Mouse (Mus musculus): ENCODE measurements around the gene Trappc6a.

The Trappc6a gene

DNA sequence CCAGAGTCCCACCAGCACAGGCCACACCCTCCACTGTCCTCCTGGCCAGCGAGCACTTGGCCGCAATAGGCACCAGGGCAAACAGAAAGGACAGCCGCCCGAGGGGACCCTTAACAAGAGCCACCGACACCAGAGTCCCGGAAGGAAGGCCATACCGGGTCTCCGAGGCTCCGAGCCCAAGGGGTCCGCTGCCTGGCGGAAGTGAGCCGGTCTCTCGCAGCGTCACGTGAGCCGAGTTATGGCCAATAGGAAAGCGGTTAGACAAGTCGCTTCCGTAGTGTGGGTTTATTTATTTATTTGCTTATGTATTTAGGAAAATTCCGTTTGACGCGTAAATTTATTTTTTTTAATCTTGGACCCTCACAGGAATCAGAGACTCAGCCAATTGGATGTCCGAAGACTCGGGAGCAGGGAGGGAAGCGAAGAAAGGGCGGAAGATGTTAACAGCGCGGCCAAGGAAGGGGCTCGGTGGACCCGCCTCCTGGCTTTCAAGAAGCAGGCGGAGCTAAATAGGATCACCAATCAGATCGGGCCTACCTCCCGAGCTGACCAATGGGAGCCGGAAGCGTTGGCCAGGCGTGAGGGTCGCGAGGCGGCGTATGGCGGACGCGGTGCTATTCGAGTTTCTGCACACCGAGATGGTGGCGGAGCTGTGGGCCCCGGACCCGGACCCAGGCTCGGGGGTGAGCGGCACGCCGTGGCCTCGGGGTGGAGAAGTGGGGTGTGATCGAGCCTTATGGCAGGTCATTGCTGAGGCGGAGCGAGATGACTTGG is at the start of gene Trappc6a, which contains the start of gene Bloc1s3:
Gene Trappc6a (plus strand): TSS at position 246 of the 774 bp plus-strand sequence.
Gene Bloc1s3 (minus strand): TSS at position 218 of the 774 bp plus-strand sequence.
- peak; percentile 88 for DNase-seq

DNA sequence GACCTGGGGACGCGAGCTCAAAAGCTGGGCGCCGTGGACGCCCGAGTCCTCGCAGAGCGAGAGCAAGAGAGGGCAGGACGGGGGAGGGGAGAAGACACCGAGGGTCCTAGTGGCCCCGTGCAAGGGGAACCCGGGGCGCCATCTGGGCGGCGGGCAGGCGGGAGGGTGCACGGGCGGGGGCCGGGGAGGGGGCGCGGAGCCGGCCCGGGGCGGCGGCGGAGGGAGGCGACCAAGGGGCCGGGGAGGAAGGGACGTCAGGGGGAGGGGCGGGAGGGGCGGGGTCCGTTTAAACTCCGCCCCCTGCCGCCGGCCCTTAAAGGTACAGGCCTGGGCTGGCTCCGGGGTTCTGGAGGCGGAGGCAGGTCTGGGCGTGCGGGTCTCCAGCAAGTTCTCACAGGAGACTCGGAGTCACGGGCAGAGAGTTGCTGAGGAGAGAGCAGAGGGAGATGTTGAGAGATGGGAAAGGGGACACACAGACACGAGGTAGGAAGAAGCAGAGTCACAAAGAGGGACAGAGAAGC is 49.5 kb upstream of the Trappc6a start, which contains the start of gene Mark4:
Gene Mark4 (minus strand): TSS at position 231 of the 521 bp plus-strand sequence.
- peak; percentile 82 for DNase-seq

DNA sequence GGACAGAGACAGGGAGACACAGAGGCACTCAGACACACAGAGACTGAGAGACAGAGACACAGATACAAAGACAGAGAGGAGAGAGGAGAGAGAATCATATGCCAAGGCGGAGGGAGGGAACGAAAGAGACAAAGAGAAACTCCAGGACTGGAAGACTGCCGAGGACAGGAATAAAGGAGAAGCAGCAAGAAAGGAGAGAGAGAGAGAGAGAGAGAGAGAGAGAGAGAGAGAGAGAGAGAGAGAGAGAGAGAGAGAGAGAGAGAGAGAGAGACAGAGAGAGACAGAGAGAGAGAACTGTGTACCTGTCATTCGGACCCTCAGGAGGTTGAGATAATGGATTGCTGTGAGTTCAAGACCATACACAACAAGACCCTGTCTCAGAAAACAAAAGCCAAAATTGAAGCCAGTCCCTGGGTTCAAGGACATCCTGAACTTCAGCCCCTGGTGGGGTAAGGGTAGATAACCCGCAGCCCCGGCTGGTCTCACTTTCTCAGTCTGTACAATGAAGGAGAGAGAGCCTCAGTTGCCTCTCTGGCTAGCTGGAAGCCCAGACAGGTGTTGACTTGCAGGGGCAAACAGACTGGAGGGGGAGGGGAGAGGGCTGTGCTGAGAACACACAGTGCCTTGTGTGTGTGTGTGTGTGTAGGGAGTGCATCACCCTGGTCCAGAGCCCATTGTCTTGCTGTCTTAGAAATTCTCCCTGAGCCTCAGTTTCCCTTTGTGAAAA is 48.9 kb upstream of the Trappc6a start:
- no peak for DNase-seq

DNA sequence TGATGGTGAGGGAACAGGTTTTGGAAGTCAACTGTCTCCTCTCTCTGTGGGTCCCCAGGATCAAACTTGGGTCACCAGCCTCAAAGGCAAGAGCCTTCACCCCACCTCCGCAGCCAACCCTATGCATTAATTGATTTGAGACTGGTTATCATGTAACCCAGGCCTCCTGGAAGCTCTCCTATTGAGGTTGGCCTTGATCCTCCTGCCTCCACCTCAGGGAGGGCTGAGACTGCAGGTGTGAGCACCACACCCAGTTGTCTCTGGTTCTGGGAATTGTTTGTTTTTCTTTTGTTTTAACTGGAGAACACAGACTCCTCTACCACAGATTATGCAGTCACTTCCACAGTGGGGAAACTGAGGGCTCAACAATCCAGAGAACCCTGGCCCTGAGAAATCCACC is 47.7 kb upstream of the Trappc6a start:
- no peak for DNase-seq

DNA sequence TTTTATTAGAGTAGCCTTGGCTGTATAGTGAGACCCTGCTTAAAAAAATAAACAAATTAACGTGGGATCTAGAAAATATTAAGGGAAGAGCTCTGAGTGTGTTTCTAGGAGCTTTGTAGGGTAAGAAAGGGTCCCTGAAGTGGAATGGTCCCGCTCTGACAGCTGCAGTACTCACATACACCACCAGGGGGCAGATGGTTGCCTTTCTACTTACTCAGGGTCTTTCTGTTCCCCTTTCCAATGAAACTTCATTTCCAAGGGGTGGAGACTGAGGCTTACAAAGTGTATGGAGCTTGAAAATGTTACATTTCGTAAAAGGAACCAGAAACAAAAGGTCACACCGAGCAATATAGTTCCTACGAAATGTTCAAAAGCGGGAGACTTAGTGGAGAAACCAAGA is 46.7 kb upstream of the Trappc6a start:
- DNase-seq, result peak; percentile 92

- DNase-seq, result no peak
These were observed 45.8 kb upstream of the Trappc6a start for GRCm38 (mm10) chr7:19462443-19462842.

DNA sequence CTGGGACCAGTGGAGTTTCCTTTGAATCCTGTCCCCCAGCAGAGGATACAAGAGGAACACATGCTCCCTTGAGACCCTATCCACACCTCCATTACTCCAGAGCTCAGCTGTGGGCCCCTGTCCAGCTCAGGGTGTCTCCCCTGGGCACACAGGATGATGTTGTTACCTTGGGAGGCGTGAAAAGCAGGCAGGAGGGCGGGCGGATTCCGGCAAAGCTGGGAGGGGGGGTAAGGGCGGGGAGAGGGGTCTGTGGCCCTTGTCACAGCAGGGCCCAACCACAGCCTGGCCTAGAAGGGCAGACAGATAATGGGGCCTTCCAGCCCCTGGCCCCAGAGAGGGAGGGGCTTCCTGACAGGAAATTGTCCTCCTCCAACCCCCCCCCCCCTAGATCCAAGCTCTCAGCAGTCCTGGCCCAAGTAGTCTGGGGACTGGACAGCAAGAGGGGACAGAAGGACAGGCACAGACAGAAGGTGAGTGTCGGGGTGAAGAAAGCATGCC is 45.3 kb upstream of the Trappc6a start, which contains the start of gene Exoc3l2:
Gene Exoc3l2 (plus strand): TSS at position 448 of the 498 bp plus-strand sequence.
- DNase-seq, result no peak

DNA sequence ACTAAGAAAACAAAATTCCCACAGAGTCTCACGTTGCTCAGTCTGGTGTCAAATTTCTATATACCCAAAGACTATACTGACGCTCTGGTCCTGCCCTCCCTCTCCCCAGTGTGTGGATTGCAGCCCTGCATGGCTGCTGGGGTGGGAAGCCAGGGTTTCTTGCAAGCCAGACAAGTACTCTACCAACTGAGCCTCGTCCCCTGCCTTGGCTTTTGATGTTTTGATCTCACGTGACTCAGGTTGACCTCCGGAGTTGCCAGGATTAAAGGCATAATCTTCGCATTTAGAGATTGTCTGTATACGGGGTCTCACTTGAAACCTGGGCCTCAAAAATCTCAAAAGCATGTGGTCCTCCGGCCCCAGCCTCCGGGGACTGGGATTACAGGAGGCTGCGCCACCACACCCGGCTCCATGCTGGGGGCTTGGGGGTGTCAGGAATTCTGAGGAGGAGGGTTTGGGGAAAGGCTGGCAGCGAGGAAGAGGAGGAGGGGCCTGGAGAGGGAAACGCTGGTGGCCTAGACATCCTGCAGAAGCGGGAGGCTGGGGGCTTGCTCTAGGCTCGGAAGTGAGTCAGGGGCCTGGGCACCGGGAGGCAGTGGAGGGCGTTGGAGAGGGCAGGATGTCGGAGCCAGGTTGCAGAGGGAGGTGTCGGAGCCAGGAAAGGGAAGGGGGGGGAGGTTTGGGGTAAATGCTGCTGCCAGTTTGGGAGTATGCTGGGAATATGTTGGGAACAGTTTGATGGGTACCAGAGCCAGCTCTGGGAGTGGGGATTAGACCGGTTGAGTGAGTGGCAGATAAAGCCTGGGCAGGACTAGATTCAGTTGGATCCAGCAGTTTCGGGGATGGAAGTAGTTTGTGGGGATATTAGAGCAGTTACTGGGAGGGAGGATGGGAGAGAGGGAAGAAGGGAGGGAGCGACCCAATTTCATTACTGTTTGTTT is 43.6 kb upstream of the Trappc6a start:
- no peak for DNase-seq

- no peak for DNase-seq
These were observed 41.5 kb upstream of the Trappc6a start for GRCm38 (mm10) chr7:19466602-19467145.

DNA sequence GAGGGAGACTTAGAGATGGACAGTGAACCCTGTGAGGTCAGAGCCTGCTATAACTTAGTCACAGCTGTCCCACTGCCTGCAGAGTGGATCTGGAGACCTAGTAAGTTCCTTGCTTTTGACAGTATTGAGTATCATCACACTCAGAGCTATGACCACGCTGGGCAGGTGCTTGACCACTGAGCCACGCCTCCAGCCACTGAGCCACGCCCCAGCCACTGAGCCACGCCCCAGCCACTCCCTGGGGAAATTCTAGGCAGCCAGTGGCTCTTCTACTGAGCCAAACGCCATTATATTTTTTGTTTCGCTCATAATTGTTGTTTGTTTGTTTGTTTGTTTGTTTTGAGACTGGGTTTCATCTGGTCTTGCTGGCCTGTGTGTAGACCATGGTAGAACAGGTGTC is 40.6 kb upstream of the Trappc6a start:
- no peak for DNase-seq

- DNase-seq, result no peak
These were observed 39.9 kb upstream of the Trappc6a start for GRCm38 (mm10) chr7:19468279-19468678.

- DNase-seq, result no peak
These were observed 38.8 kb upstream of the Trappc6a start for GRCm38 (mm10) chr7:19469404-19469803.

DNA sequence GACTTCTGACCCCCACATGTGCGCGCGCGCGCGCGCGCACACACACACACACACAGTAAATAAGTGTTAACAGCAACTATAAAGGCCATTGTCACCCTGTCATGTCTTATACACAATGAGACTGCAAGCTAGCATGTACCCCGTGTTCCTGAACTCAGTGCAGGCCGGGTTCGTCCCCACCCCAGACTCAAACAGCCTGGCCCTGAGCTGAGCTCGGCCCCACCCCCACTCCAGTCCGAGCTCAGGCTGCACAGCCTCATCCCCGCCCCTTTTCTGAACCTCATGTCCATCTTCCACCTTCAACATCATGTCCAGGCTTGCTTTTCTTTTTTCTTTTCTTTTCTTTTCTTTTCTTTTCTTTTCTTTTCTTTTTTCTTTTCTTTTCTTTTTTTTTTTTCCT is 37.9 kb upstream of the Trappc6a start:
- DNase-seq, result no peak

GRCm38 (mm10) chr7:19472403-19472802 is 35.8 kb upstream of the Trappc6a start:
- DNase-seq, result no peak

- DNase-seq, result peak; percentile 87
These were observed 34.2 kb upstream of the Trappc6a start for GRCm38 (mm10) chr7:19473875-19474443.

- no peak for DNase-seq
These were observed 31.1 kb upstream of the Trappc6a start for GRCm38 (mm10) chr7:19477084-19477483.

GRCm38 (mm10) chr7:19477624-19478384 is 30.4 kb upstream of the Trappc6a start:
- DNase-seq, result no peak

DNA sequence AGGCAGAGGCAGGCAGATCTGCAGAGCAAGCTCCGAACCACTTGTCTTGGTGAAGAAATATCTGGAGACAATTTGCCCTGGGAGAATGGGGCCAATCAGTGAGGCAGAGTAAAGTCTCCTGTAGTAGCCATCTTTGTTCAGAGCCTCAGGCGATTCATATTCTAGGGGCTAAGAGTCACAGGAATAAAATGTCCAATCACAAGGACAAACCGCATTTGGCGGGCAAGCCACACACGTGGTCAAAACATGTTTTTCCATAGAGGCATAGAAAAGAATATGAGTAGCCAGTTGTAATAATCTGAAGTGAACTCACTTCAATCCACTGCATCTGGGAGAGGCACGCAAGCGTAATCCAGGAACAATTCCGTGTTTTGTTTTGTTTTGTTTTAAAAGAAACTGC is 24.9 kb upstream of the Trappc6a start:
- no peak for DNase-seq

- no peak for DNase-seq
These were observed 22.7 kb upstream of the Trappc6a start for GRCm38 (mm10) chr7:19485488-19485887.

DNA sequence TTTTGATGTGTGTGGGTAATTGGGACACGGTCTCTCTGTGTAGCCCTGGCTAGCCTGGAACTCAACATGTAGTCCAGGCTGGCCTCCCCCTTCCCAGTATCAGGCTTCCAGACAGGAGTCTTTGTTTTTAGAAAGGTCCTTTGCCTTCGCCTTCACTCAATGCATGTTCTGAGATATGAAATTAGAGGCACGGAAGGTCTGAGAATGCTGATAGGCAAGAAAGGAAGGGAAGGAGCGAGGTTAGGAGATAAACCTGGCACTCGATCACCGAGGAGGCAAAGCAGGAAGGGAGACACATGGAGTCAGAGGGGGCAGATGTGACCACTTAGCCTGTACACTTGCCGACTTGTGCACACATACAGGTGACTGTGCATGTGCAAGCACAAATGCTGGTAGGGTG is 21.6 kb upstream of the Trappc6a start:
- DNase-seq, result no peak

DNA sequence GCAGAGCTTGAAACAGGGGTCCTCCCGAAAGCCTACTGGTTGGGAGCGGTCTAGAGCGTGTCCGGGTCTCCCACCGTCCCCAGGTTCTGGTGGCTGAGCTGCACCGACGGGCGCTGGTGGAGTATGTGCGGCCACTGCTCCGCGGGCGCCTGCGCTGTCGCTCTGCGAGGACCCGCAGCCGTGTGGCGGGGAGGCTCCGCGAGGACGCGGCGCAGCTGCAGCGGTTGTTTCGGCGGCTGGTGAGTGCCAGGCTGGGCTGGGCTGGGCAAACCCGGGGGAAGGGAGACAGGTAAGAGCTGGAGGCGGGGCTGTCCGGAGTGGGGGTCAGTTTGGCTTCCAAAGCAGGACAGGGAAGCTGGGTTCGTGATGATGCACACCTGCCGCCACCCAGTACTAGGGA is 18.7 kb upstream of the Trappc6a start:
- peak; percentile 31 for DNase-seq

All from right cerebral cortex, postnatal 4 days (tissue).